Mouse (Mus musculus) liver, embryonic 14.5 days (tissue): ENCODE data around the gene Fancd2os.

ENCODE experiments used
- CTCF ChIP-seq: IDR thresholded peaks from 2 replicates; pipeline ENCODE4 v1.5.1; 2016; ENCODE audit warnings: antibody characterized with exemption, low read depth, control low read depth
- EP300 ChIP-seq: IDR thresholded peaks from 2 replicates; pipeline ENCODE4 v1.6.1; 2016; ENCODE audit warnings: antibody characterized with exemption, low read depth

DNA sequence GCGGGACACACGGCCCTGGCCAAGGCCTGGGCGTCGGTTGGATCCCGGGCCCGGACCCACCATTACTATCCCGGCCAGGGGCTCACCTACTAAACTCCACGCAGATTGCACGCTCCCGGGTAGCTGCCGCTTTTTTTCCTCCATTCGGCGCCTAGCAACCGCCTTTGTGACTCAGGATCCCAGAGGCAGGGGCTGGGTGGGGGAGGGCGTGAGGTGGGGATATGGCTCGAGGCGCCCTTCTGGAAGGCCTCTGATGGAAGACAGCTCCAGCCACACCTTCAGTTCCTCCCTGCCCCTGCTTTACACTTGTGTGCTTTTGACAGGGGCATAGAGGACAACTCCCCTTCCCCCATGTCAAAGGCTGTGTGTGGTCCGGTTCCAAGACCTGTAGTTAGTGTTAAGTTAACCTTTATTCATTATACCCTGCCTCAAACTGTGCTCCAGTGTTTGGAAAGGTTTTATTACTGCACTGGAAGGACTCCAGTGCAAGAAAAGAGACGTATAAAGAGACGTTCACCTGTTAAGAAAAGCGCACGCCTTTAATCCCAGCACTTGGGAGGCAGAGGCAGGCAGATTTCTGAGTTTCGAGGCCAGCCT, at the start of gene Fancd2os:
- no peak for TF ChIP-seq EP300
- no peak for TF ChIP-seq CTCF
